Mouse (Mus musculus) frontal cortex, adult (tissue): ENCODE measurements around the gene Cant1.
A peak's percentile ranks its signal among the peaks of the same experiment; 100 is the strongest.
"Not testable (repeated sequence)": the region's sequence is repeated elsewhere in the genome, so short reads cannot be mapped to it uniquely, and the experiment has no call there.

Experiments
- ATAC-seq: cut with Nextera tagmentation; 2 replicates; pipeline ENCODE4 v1.9.2; 2017; ENCODE audit warnings: mild to moderate bottlenecking, moderate library complexity, mixed read lengths; ENCODE audit not compliant: low TSS enrichment

The Cant1 gene

DNA sequence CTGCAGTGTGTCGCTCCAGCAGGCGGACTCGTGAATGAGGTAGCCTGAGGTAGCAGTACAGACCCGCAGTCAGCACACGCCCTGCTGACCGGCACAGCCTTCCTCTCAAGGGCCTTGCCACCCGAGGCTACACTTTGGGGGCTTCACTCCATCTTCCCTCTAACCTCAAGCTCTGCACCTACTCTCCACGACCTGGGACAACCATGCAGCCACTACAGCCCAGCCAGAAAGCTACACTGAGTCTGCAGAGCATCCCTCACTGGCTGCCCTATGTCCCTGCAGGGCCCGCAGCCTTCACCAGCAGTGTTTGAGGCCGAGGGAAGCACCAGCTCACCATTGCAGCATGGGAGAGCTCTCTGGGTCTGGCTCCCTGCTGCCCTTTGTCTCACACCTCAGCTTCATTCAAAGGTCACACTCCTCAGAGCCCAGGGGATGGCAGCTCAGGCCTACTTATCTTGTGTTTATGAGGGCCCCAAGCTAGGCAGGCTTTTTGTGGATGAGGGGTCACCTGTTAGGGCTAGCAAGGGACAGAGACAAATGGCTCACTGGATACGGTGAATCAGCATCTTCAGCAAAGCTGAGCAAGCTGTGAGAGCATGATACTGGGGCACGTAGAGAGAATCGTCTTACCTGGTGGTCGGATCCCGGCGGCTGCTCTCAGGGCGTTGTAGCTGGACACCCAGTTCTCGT lies 10.7 kb downstream of the Cant1 start:
- no peak for ATAC-seq

DNA sequence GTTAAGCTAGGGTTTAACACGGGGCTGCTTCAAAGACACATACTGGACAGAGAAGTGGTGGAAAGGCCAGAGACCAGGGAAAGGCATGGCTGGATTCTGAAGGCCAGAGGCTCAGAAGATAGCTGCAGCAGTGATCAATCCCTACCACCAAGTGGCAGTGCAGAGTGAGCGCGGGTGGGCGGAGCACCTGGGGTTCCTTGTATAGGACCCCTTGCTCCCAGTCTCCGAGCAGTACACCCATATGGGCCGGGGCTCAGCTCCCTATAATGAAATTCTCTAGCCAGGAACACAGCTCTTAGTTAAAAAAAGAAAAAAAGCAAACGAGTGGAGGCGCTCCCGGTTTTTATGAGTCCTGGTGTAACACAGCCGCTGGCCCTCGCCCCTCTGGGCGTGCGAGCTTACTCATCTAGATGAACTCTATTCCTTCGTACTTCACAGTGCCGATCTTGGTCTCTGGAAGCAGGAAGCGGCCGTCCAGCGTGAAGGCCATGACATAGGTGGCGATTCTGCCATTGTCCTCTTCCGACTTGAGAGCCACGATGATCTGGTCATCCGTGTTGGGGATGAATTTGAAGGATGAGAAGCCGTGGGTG lies 11.5 kb downstream of the Cant1 start:
- ATAC-seq = no peak

- ATAC-seq = no peak
These were observed 12.4 kb downstream of the Cant1 start for GRCm38 (mm10) chr11:118406521-118406920.

GRCm38 (mm10) chr11:118405311-118405710 lies 13.6 kb downstream of the Cant1 start:
- no peak for ATAC-seq

GRCm38 (mm10) chr11:118403951-118404899 lies 14.7 kb downstream of the Cant1 start:
- no peak for ATAC-seq

GRCm38 (mm10) chr11:118403183-118403582 lies 15.7 kb downstream of the Cant1 start:
- ATAC-seq = no peak

DNA sequence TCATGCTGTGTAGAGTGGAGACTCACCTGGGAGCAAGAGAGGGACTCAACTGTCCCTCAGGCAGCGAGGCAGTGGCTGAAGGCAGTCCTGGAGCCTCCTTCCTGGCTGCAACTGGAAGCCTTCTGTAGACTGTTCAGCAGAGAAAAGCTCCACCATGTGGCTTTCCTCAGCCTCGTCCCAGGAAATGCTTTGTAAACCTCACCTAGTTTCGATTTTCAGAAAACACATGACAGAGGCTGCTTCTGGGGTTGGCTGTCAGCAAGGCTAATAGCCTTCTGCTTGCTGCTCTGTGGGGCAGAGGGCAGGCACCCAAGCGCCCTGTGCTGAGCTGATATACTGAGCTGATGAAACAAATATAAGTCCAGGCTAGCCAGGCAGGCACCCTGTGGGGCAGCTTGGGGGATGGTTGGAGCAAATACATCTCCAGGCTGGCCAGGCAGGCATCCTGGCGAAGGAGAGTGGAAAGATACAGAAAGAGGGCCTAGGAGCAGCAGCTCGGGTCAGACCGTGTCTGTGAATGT lies 17.1 kb downstream of the Cant1 start, which contains the start of gene Lgals3bp:
Lgals3bp (minus strand) TSS at position 333 of the 521 bp plus-strand sequence.
- ATAC-seq = peak; percentile 91

- ATAC-seq = no peak; the same call in 1 of the 2 replicates
These were observed 17.7 kb downstream of the Cant1 start for GRCm38 (mm10) chr11:118401195-118401594.

DNA sequence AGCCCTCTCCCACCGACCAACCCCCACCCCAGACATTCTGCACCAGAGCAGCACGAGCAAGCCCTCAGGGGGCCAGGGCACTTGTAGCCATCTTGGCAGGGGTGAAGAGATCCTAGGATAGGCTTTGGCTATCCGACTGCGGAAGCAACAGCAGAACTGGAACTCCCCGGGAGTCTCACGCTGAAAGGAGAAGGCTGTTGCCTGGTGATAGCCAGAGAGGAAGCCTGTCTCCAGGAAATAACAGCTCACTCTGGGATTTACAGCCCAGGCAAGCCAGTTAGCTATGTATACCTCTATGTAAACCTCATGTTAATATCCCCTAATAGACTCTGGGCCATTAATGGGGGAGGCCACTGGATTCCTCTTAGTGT lies 18.3 kb downstream of the Cant1 start:
- no peak for ATAC-seq

DNA sequence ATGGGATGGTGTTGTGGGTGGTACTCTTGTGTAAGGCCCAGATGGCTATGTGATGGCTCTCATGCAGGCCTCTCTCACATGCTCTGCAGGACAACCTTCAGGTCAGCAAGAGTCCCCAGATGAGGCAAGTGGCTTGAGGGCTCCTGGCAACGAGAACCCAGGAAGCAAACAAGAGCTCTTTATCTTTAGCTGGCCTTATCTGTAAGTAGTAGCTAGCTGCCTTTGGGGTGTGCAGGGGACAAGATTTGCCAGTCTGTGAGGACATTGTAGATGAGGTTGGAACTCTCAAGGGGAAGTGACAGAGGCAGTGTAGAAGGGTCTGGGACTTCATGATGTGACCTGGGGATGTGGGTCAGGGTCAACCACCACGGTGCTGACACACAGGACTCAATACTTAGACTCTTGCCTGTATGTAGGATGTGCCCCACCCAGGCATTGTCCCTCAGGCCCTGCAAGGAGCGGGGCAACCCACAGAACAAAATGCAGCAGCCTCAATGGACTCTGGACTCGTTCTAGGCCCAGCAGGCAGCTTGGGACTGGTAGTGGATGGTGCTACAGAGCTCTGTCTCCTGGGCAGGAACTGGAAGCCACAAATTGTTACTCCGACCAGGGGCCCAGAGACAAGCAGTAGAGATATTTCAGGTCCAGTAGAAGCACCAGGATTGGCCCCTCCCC lies 18.9 kb downstream of the Cant1 start:
- ATAC-seq = no peak

- ATAC-seq = no peak
These were observed 20.9 kb downstream of the Cant1 start for GRCm38 (mm10) chr11:118397806-118398530.

GRCm38 (mm10) chr11:118394538-118394937 lies 24.3 kb downstream of the Cant1 start:
- 0 out of 2 replicates have a peak, but pooled peaks have one; percentile 52 for ATAC-seq

GRCm38 (mm10) chr11:118393991-118394390 lies 24.9 kb downstream of the Cant1 start:
- ATAC-seq = no peak

GRCm38 (mm10) chr11:118387816-118388215 lies 31.1 kb downstream of the Cant1 start:
- not testable (repeated sequence) for ATAC-seq

DNA sequence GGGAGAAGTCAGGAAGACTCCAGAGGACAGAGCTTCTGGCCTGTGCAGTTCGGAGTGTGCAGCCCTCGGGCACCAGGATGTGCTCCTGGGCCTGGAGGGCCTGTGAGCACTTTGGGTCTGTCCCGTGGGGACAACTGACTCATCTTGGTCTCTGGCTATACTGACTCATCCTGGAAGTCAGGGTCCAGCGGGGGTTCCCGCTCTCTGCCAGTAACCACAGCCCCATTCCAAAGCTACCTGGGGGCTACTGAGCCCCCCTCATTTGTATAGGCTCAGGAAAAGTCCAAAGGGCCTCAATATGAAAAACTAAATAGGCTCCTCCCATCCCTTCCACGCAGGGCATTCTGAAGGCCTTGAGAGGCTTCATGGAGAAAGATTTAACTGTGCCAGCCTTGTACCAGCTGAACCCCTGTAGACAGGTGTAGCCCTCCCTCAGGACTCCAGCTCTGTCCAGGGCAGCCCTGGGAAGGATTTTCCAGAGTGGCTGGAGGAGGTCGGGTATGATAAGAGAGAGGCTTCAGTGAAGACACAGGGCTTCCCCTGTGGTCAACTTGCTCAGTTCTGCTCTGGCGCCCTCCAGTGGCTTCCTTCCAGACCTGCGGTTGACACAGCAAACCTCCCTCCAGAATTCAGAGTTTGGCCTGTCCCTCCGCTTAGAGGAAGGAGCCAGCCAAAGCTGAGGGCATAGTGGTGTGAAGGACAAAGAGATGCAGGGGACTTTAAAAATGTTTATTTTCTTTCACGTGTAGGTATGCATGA lies 39.5 kb downstream of the Cant1 start:
- ATAC-seq = peak; percentile 82; the same call in 1 of the 2 replicates

- ATAC-seq = no peak
These were observed 40.2 kb downstream of the Cant1 start for GRCm38 (mm10) chr11:118378656-118379055.

- ATAC-seq = not testable (repeated sequence)
These were observed 42.6 kb downstream of the Cant1 start for GRCm38 (mm10) chr11:118376323-118376722.

DNA sequence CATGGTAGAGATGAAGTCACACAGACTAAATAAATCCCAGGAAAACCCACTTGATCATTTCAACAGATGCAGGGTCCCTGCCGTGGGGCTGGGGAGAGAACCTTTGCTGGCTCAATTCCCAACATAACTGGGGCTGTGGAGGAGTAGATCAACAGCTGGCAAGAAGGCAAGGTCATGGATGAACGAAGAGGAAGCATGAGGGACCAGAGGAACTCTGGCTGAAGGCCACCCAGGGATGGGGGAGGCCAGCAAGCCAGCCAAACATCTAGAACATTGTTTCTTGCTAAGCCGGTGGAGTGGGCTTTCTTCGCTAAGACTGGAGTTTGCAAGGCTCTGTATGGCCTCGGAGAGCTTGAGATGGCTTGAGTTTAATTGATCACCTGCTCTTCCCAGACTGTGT lies 43.0 kb downstream of the Cant1 start:
- no peak for ATAC-seq

- no peak for ATAC-seq
These were observed 43.4 kb downstream of the Cant1 start for GRCm38 (mm10) chr11:118375461-118375860.

- ATAC-seq = no peak
These were observed 43.9 kb downstream of the Cant1 start for GRCm38 (mm10) chr11:118375006-118375405.
